Mouse (Mus musculus) cortical plate, adult 2 months (tissue): ENCODE measurements at regions not wholly inside any gene's neighbourhood (a gene's known extent, or its start where the extent isn't known, plus 50 kb on each side); places are given as distances from the start of the nearest gene placed in this dataset.

Source experiments
- H3K27ac ChIP-seq: fragments of 200-500 bp; 2 replicates; pipeline ENCODE4 v1.5.1; 2012; ENCODE audit warnings: low read length, control low read depth, inconsistent platforms; ENCODE audit not compliant: insufficient read depth
- H3K4me1 ChIP-seq: fragments of 200-500 bp; 2 replicates; pipeline ENCODE4 v1.6.1; 2011; ENCODE audit warnings: low read length; ENCODE audit not compliant: control insufficient read depth, insufficient read depth
- H3K4me3 ChIP-seq: fragments of 200-500 bp; 2 replicates; pipeline ENCODE4 v1.5.1; 2011; ENCODE audit warnings: mild to moderate bottlenecking, low read length, control low read depth; ENCODE audit not compliant: insufficient read depth
- CTCF ChIP-seq: fragments of 200-500 bp; IDR thresholded peaks from 2 replicates; pipeline ENCODE4 v1.5.1; 2011; ENCODE audit warnings: mild to moderate bottlenecking, control low read depth, low read length; ENCODE audit not compliant: insufficient read depth; ENCODE audit errors: extremely low read depth
- POLR2A ChIP-seq: fragments of 200-500 bp; IDR thresholded peaks from 2 replicates; pipeline ENCODE4 v1.6.1; 2011; ENCODE audit warnings: mild to moderate bottlenecking, low read length, control low read depth; ENCODE audit not compliant: insufficient read depth; ENCODE audit errors: extremely low read depth

DNA sequence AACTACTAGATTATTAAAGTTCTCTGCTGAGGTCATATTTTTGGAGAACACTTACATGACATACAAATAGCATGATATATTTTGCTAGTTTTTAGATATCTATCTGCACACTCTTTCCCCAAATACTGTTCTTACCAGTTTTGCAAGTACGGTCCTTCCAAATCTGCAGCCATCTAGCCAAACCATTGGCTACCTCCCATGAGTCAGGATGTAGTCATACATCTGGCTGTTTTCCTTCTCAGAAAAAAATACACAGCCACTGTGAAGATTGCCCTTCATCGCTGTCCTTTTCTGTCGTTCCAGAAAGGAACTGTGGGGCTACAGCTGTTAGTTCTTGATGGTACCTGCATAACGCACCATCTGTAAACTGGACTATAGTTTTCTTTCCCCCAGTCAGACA, 234.5 kb downstream of the Dmrt2 start:
- Histone ChIP-seq H3K4me1 (no peaks in the 10 kb centered on the region), H3K4me3 (no peak overlapping the region), H3K27ac (no peak overlapping the region)
- no peak for TF ChIP-seq POLR2A
- no peak for TF ChIP-seq CTCF

- Histone ChIP-seq H3K4me1 (no peaks in the 10 kb centered on the region), H3K4me3 (no peak overlapping the region), H3K27ac (no peak overlapping the region)
- TF ChIP-seq POLR2A, result no peak
- no peak for TF ChIP-seq CTCF
Observed at GRCm38 (mm10) chr19:25922052-25922451, 249.8 kb downstream of the Dmrt2 start.

GRCm38 (mm10) chr19:25922806-25923205, 250.6 kb downstream of the Dmrt2 start:
- Histone ChIP-seq H3K4me3 (no peak overlapping the region), H3K4me1 (no peaks in the 10 kb centered on the region), H3K27ac (no peak overlapping the region)
- TF ChIP-seq POLR2A (no peak), CTCF (no peak)

GRCm38 (mm10) chr19:25923727-25924384, 251.6 kb downstream of the Dmrt2 start:
- H3K27ac ChIP-seq, result no peak overlapping the region

GRCm38 (mm10) chr19:25924385-25924769, 252.2 kb downstream of the Dmrt2 start:
- Histone ChIP-seq H3K4me1 (no peaks in the 10 kb centered on the region), H3K27ac (no peak overlapping the region), H3K4me3 (no peak overlapping the region)
- TF ChIP-seq CTCF (no peak), POLR2A (no peak)

More at GRCm38 (mm10) chr19:25923727-25924384, 251.6 kb downstream of the Dmrt2 start:
- Histone ChIP-seq H3K4me1 (no peaks in the 10 kb centered on the region), H3K4me3 (no peak overlapping the region)
- TF ChIP-seq CTCF (no peak), POLR2A (no peak)

DNA sequence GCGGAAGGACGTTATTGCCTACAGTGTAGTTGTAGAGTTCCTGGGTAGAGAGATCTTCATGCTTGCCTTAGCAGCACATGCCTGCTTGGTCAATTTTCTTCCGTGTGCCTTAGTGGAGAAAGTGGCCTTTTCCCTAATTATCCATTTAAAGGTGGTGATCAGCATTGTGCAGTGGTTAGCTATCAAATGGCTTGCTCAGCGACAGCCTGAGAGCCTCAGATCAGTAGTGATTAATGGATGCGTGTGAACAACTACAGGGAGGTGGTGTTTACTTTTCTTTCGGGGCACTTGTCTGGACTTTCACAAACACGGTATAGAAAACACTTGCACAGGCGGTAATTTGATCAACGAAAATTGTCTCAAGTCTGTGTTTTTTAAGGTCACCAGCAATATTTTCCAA, 255.0 kb downstream of the Dmrt2 start:
- TF ChIP-seq CTCF (no peak), POLR2A (no peak)
- Histone ChIP-seq H3K4me1 (no peaks in the 10 kb centered on the region), H3K27ac (no peak overlapping the region), H3K4me3 (no peak overlapping the region)

- TF ChIP-seq POLR2A (no peak), CTCF (no peak)
- Histone ChIP-seq H3K4me1 (no peaks in the 10 kb centered on the region), H3K27ac (no peak overlapping the region), H3K4me3 (no peak overlapping the region)
Observed at GRCm38 (mm10) chr19:25937343-25937742, 265.1 kb downstream of the Dmrt2 start.

DNA sequence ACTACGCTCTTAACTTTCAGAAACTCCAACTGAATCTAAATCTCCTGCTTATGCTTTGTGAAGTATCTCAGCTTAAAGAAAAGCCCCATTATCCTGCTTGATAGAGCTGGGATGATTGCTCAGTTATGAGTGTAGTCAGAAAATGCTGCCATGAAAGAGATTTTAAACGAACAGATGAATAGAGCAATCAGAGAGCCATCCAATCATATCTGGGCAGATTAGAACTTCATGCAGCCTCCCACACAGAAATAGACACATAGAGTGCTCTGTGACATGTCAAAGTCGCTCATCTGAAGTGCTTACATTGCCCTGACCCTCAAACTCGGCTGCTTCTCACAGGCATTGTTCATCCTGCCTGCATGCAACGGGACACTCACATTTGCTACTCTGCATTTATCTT, 299.0 kb downstream of the Dmrt2 start:
- TF ChIP-seq POLR2A (no peak), CTCF (no peak)
- no peak overlapping the region for H3K4me3 ChIP-seq
- H3K4me1 ChIP-seq, result no peaks in the 10 kb centered on the region
- H3K27ac ChIP-seq, result no peak overlapping the region

GRCm38 (mm10) chr19:25975202-25975601, 303.0 kb downstream of the Dmrt2 start:
- TF ChIP-seq CTCF (no peak), POLR2A (no peak)
- Histone ChIP-seq H3K27ac (no peak overlapping the region), H3K4me1 (no peaks in the 10 kb centered on the region), H3K4me3 (no peak overlapping the region)

DNA sequence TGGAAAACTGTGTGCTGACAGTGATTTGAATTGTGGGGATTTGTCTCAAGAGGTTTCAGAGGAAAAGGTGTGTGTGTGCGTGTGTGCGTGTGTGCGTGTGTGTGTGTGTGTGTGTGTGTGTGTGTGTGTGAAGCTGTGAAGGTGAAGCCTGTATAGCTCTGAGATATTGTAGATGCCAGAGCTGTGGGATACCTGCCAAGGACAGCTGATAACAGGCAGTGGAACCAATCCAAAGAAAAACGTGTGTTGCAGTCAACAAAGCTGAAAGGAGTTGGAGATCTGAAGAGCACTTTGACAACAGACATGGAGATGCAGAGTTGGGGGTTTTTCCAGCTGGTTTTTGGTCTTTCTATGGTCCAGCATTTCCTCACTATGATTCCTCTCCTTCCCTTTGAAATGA, 308.1 kb downstream of the Dmrt2 start:
- H3K4me3 ChIP-seq, result no peak overlapping the region
- TF ChIP-seq CTCF, result no peak
- no peak for TF ChIP-seq POLR2A
- no peaks in the 10 kb centered on the region for H3K4me1 ChIP-seq
- no peak overlapping the region for H3K27ac ChIP-seq
